Mouse (Mus musculus): ENCODE measurements around the gene Zfp451.

GRCm38 (mm10) chr1:33763826-33764225, 50.6 kb downstream of the Zfp451 start:
- no peak for TF ChIP-seq CTCF (IDR thresholded peaks at IDR 0.05; ENCODE audit: control insufficient read depth, insufficient read depth, insufficient replicate concordance, low read depth, low read length)
- TF ChIP-seq POLR2A (IDR thresholded peaks at IDR 0.05; ENCODE audit: control insufficient read depth, low read depth, low read length): no peak
